In genomic region chr17:68750513-68750912, GRCm38 (mm10) we compare ENCODE assay signal across 13 mouse cellular contexts.
"Had no signal": no experiment of that assay in that cellular context is flagged by ENCODE, and none has a peak within 500 bp of the region (broad histone marks: within the 10 kb centered on the region; RNA-seq: fewer than 3 reads in every experiment).

No protein-coding gene starts in this region.

- H3K4me2 ChIP-seq: limb, embryonic 12.5 days; neural tube, embryonic 12.5 days had no signal

- H3K4me1 ChIP-seq: neural tube, embryonic 12.5 days had no signal

- H3K9ac ChIP-seq: limb, embryonic 12.5 days; liver, embryonic 14.5 days; neural tube, embryonic 12.5 days had no signal

- H3K36me3 ChIP-seq: limb, embryonic 12.5 days; neural tube, embryonic 12.5 days had no signal

- DNase-seq: kidney, adult 11 months; kidney, adult 9 months; kidney, postnatal 36 days; layer of hippocampus, adult 9-11 months; layer of hippocampus, postnatal 36 days; lung, adult 18-20 months; right cerebral cortex, postnatal 14 days; thymus, postnatal 36 days had no signal

- H3K9me3 ChIP-seq: limb, embryonic 12.5 days; neural tube, embryonic 12.5 days had no signal

- H3K27ac ChIP-seq: kidney, postnatal 0 days; limb, embryonic 12.5 days; liver, embryonic 14.5 days; neural tube, embryonic 12.5 days had no signal

- H3K27me3 ChIP-seq: limb, embryonic 12.5 days; neural tube, embryonic 12.5 days had no signal

- H3K4me3 ChIP-seq: limb, embryonic 12.5 days; myocyte; neural tube, embryonic 12.5 days had no signal
